Mouse (Mus musculus): ENCODE results near the gene Mat2a. TPM values are rescaled to one million over a fixed set of nuclear protein-coding genes. Genes with fewer than 3 reads are reported as not detected.
"Not testable (repeated sequence)": the region's sequence is repeated elsewhere in the genome, so short reads cannot be mapped to it uniquely, and the experiment has no call there.

Gene Mat2a
- polyA plus RNA-seq, 1 experiment = 177 TPM

DNA sequence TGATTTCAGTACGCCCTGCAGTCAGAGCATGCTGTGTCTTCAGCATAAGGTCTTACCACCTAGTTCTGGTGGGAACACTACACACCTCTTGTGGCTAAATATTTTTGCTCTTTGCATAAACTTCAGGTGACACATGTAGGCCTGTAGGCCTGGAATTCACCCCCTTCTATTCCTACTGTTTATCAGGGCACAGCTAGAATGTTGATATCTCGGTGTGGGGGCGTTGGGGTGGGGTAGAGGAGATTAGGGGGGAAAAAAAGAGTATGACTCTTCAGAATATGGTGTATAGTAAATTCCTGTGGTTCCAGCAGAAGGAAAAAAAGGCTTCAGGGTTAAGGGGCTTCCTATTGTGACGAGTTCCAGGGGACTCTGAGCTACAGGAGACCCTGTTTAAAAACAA lies 17.2 kb upstream of the Mat2a start:
- no peak for DNase-seq (ENCODE audit: low read depth)

DNA sequence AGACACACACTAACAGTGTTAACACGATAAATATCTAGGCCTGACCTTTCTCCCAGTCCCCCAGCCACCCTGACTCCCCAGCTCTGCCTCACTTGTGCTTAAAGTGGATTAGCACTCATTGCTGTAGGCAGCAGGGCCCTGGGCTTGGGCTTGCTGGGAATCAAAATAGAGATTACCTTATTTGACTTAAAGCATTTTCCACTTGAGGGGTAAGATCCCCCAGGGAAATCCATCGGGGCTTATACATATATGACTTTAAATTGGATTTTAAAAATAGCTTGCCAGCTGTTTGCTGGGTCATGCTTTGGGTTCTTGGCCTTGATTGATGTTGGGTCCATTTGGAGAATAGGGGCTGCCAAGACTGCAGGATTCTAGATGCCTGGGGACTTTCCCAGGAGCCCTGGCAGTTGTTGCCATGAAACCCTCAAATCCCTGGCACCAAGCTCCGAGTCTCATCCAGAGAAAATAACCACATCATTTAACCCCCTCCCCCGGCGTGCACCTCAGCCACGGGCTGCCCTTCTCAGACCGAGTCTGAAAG lies 15.5 kb upstream of the Mat2a start:
- no peak for DNase-seq (ENCODE audit: low read depth)

- DNase-seq (ENCODE audit: low read depth) = peak; percentile 83
Observed at GRCm38 (mm10) chr6:72454072-72454746, 14.9 kb upstream of the Mat2a start.

- DNase-seq (ENCODE audit: low read depth) = no peak
Observed at GRCm38 (mm10) chr6:72453578-72453977, 14.2 kb upstream of the Mat2a start.

DNA sequence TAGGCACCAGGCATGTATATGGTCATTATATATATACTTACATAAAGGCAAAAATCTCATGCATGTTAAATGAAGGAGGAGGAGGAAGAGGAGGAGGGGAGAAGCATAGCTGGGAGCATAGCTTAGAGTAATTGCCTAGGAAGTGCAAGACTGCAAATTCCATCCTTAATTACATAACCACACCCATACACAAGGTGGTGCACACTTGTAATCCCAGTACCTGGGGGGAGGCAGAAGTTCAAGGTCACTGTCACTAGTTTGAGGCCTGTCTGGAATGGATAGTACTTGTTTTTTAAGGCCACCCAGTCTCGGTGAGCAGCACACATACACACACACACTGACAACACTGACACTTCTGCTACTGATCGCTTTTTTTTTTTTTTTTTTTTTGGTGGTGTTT lies 13.0 kb upstream of the Mat2a start:
- DNase-seq (ENCODE audit: low read depth) = no peak

DNA sequence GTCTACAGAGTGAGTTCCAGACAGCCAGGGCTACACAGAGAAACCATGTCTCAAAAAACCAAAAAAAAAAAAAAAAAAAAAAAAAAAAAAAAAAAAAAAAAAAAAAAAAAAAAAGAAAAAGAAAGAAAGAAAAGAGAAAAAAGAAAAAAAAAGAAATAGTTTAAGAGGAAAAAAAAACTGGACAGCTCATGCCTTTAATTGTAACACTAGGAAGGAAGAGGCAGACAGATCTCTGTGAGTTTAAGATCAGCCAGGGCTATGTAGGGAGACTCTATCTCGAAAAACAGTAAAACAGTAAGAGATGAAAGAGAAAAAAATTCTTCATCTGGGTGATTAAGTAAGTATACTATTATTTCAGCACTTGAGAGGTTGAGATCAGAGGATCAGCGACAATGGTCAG lies 12.4 kb upstream of the Mat2a start:
- not testable (repeated sequence) for DNase-seq (ENCODE audit: low read depth)

- DNase-seq (ENCODE audit: low read depth) = no peak
Observed at GRCm38 (mm10) chr6:72447487-72447886, 8.1 kb upstream of the Mat2a start.

DNA sequence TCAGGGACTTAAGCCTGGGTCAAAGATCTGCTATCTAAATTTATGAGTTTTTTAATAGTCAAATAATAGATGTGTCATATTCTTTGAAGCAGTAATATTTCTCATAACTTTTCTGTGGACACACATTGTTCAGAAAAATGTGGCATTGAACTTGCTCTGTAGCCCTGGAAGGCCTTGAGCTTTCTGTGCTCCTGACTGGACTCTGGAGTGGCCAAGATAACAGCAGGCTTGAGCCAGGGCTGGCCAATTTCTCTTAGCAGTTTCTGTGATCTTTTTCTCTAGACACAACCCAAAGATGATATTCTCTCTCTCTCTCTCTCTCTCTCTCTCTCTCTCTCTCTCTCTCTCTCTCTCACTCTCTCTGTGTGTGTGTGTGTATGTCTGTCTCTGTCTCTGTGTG lies 5.7 kb upstream of the Mat2a start:
- no peak for DNase-seq (ENCODE audit: low read depth)

DNA sequence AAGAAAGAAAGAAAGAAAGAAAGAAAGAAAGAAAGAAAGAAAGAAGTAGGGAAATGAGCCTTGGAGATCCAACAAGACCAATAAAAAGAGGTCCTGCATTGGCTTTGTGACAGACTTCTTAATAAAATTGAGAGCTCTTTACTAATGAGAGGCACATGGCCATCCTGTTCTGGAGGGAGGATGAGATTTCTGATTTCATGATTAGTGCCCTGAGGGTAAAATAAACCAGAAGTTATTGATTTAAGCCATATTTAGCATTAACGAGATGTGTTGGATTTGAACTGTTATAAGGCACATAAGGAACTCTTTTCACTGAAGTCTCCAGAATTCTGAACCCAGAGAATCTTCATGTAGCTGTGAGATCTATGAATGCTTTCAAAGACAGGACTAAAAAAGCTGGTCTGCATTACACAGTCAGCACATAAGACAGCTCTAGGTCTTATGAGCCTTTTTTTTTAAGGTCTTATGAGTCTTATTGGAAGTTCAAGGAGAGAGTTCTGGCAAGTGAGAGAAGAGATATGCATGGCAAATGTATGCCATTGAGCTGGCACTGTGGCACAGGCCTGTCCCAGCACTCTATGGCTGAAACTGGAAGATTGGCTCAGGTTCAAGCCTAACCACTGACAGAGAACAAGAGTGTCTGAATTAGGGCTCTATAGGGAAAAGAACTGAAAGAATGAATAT lies 3.7 kb upstream of the Mat2a start:
- no peak for DNase-seq (ENCODE audit: low read depth)

GRCm38 (mm10) chr6:72440186-72440990 lies 1.0 kb upstream of the Mat2a start:
- no peak for DNase-seq (ENCODE audit: low read depth)

DNA sequence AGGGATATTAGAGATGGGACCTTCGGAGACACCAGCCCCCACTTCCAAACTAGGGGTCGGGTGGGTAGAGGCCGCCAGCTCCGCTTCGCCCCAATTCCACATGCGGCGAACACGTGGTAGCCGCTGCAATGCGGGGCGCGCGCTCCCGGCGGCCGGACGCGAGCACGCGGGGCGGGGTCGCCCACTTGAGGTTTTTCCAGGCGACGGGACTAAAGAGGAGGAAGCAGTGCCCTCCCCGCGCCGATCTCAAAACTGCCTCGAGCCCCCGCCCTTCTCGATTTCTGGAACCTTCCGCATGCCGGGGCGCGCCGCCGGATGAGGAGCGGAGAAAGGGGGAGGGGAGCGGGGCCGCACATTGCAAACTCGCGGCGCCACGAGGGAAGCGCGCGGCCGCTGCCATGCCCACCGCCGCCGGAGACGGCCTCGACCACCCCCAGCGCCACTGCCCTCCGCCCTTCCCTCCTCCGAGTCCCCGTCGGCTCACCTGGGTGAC lies 450 bp downstream of the Mat2a start:
- no peak for DNase-seq (ENCODE audit: low read depth)

DNA sequence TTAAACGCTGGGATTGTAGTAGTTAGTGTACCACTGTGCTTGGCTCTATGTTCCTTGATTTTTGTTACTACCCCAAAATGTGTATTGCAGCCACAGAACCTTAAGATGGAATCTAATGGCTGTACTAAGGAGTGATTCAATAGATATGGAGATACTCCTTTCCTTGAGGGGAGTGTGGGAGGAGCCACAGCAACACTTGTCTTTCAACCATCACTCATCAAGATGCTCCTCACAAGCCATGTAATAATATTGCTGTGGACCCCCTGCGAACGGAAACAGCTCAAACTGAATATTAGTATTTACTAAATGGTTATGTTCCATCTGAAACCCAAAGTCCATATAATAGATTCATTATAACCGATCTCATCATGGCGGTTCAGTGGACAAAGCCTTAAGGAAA lies 1.1 kb downstream of the Mat2a start:
- no peak for DNase-seq (ENCODE audit: low read depth)

- no peak for DNase-seq (ENCODE audit: low read depth)
Observed at GRCm38 (mm10) chr6:72432153-72432552, 7.2 kb downstream of the Mat2a start.

DNA sequence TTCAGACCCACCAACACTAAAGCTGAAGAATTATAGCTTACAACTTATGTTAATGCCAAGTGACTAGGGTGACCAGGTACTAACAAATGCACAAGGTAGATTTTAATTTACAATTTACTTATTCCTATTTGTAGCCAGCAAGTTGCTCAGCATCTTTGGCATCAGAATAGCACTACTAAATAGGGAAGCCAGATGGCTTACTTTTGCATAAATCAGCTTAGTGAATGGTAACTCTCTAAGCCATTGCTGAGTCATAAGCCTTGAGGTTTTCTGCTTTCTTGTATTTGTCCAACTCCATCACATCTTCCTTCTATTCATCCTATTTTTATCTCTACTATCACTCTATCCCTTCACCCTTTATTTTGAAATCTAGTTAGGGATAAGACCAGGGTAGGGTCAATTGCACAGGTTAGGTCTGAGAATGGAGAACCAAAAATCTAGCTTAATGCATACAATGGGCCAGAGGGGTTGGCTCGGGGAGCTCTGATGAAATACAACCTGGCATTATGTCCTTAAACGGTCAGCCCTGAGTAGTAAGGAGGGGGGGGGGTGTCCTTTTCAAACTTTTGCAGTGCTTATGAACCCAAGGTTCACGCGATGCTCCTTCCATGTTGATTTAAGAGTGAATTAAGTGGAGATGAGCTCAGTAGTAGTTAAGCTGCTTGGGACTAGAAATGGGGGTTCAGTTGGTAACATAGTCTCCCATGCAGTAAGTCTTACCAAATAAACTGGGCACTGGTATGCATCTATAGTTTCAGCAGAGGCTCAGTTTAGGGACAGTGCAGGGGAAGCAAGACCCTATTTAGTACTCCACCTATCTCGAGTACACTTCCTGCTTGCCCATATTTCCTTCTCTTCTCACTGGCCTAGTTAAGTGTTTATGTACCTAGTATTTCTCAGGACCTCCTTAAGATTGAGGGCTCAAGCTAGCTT lies 8.1 kb downstream of the Mat2a start:
- DNase-seq (ENCODE audit: low read depth) = no peak

GRCm38 (mm10) chr6:72429061-72429842 lies 10.1 kb downstream of the Mat2a start:
- DNase-seq (ENCODE audit: low read depth) = no peak

GRCm38 (mm10) chr6:72428036-72428435 lies 11.3 kb downstream of the Mat2a start:
- DNase-seq (ENCODE audit: low read depth) = no peak

DNA sequence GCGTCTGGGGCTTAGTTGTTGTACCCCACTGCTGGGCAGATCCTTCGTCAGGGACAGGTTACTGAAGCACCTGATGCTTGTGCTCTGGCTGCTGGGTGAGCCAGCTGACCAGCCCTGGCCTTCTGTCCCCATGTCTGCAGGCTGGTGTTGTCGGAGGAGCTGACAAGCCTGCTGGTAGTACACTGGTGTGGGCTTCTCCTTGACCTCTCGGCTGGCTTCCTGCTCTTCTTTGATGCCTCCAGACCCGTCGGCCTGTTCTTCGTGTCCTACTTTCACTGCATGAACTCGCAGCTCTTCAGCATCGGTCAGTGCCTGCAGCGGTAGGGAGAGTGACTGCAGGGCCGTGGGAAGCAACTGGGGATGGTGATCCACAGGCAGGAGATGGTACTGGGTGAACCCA lies 13.7 kb downstream of the Mat2a start:
- DNase-seq (ENCODE audit: low read depth) = no peak

DNA sequence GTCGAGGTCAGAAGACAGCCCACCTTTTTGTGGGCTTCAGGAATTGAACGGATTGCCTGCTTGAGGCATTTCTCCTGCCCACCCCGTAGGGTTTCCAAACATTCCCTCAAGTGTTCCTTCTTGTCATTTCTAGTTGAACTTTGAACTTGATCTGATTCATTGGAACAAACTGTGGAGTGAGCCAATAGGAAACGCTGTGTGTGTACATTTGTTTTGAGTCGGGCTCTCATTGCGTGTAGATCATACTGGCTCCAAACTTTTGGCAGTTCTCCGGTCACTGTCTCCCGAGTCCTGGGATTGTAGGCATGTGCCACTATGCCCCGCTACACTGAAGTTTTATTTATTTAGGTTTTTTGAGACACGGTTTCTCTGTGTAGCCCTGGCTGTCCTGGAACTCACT lies 18.5 kb downstream of the Mat2a start:
- DNase-seq (ENCODE audit: low read depth) = no peak

GRCm38 (mm10) chr6:72419806-72420205 lies 19.6 kb downstream of the Mat2a start:
- DNase-seq (ENCODE audit: low read depth) = no peak

- DNase-seq (ENCODE audit: low read depth) = no peak
Observed at GRCm38 (mm10) chr6:72418279-72418678, 21.1 kb downstream of the Mat2a start.
